Mouse (Mus musculus) limb, embryonic 14.5 days (tissue): ENCODE data around the gene Ctr9. TPM values are rescaled to one million over a fixed set of nuclear protein-coding genes. Genes with fewer than 3 reads are reported as not detected.

ENCODE experiments used
- ATAC-seq: fragments of 200-750 bp; cut with Nextera tagmentation; 2 replicates; pipeline ENCODE4 v1.8.0; 2017; ENCODE audit warnings: low read depth, moderate number of reproducible peaks, moderate TSS enrichment; ENCODE audit not compliant: low FRiP score
- DNase-seq: peaks from one replicate; pipeline ENCODE4 v3.0.0-alpha.2; 2015; ENCODE audit warnings: low spot score
- H3K27ac ChIP-seq: fragments of 300-500 bp; sonication (generic); replicated peaks from 2 replicates; pipeline ENCODE4 v1.5.1; 2014; ENCODE audit warnings: low read depth, mild to moderate bottlenecking, low read length, moderate library complexity, mixed read lengths
- H3K27me3 ChIP-seq: fragments of 300-500 bp; sonication (generic); 2 replicates; pipeline ENCODE4 v1.6.1; 2014; ENCODE audit warnings: low read length, mixed read lengths; ENCODE audit not compliant: control insufficient read depth, insufficient read depth
- H3K36me3 ChIP-seq: fragments of 300-500 bp; sonication (generic); 2 replicates; pipeline ENCODE4 v1.6.1; 2014; ENCODE audit warnings: mild to moderate bottlenecking, low read length, moderate library complexity, mixed read lengths; ENCODE audit not compliant: control insufficient read depth, insufficient read depth
- H3K4me1 ChIP-seq: fragments of 300-500 bp; sonication (generic); 2 replicates; pipeline ENCODE4 v1.6.1; 2014; ENCODE audit warnings: antibody characterized with exemption, low read length, mixed read lengths; ENCODE audit not compliant: control insufficient read depth, insufficient read depth
- H3K4me2 ChIP-seq: fragments of 300-500 bp; sonication (generic); replicated peaks from 2 replicates; pipeline ENCODE4 v1.6.1; 2014; ENCODE audit warnings: low read depth, mild to moderate bottlenecking, low read length, moderate library complexity; ENCODE audit not compliant: severe bottlenecking
- H3K4me3 ChIP-seq: fragments of 300-500 bp; sonication (generic); replicated peaks from 2 replicates; pipeline ENCODE4 v1.5.1; 2014; ENCODE audit warnings: low read length
- H3K9ac ChIP-seq: fragments of 300-500 bp; sonication (generic); 2 replicates; pipeline ENCODE4 v1.6.1; 2014; ENCODE audit warnings: mild to moderate bottlenecking, low read depth, low read length, moderate library complexity; ENCODE audit not compliant: severe bottlenecking
- H3K9me3 ChIP-seq: fragments of 300-500 bp; sonication (generic); 2 replicates; pipeline ENCODE4 v1.6.1; 2016; ENCODE audit warnings: low read length; ENCODE audit not compliant: control insufficient read depth
- POLR2A ChIP-seq: fragments of 200-500 bp; IDR thresholded peaks from 2 replicates; pipeline ENCODE4 v1.8.0; 2012; ENCODE audit warnings: inconsistent platforms, mild to moderate bottlenecking, moderate library complexity, borderline replicate concordance; ENCODE audit not compliant: insufficient read depth, insufficient read length; ENCODE audit errors: extremely low read depth
- WGBS: fragments of 180-500 bp; shearing (Covaris S2); extraction: QIAGEN DNeasy Blood & Tissue Kit; methylation state at CpG from one replicate; pipeline ENCODE4 v1.1.7; 2014; 5-methylcytosine and 5-hydroxymethylcytosine counted together
- polyA plus RNA-seq, 2 experiments: library from polyadenylated mRNA; depleted of rRNA in 1 of 2; stranded (reverse) in 1 of 2; unstranded in 1 of 2; fragments of >200 nt; fragmentation: Nextera tagmentation in 1 of 2; extraction: Ambion mirVana in 1 of 2; gene quantifications; 2 replicates each; pipeline versions ENCODE4 v1.2.1 to v1.2.3; 2012 to 2014

The Ctr9 gene
- polyA plus RNA-seq, 2 experiments, result 36.0 to 57.6 TPM

DNA sequence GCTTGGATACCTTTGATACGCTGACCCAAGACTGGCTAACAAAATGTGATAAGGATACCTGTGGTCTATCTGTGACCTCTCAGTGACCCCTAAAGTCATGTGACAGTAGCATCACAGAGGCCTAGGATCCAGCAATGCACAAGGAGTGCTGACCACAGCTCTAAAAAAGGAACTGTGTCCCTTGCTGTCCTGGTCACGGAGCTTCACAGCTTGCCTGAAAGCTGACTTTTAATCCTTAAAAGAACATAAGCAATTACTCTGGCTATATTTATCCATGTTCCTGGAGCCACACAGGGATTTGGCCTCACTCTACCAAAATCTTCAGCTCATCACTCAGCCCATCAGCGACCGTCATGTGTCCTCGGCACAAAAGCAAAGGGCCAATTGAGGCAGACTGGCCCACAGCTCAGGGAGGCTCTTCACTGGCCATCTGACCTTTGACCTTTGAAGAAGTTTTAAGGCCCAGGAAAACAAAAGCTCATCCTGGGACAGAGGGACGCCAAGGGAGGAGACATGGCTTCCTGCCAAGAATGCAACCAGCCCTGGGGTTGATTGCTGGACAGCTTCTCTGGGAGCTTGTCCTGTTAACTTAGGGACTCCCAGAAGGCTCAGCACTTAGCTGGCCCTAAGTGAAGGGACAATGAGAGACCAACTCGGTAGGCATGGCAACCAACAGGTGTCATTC is 43.0 kb upstream of the Ctr9 start:
- Histone ChIP-seq H3K9me3 (no peaks in the 10 kb centered on the region), H3K27me3 (no peaks in the 10 kb centered on the region), H3K36me3 (no peaks in the 10 kb centered on the region), H3K27ac (no peak overlapping the region), H3K4me1 (peaks cover 15% of the 10 kb centered on the region), H3K9ac (no peak overlapping the region), H3K4me2 (no peak overlapping the region), H3K4me3 (no peak overlapping the region)
- ATAC-seq, result no peak
- TF ChIP-seq POLR2A, result no peak
- 82% methylated on average over 7 of the region's 7 CpGs for WGBS
- no peak for DNase-seq

DNA sequence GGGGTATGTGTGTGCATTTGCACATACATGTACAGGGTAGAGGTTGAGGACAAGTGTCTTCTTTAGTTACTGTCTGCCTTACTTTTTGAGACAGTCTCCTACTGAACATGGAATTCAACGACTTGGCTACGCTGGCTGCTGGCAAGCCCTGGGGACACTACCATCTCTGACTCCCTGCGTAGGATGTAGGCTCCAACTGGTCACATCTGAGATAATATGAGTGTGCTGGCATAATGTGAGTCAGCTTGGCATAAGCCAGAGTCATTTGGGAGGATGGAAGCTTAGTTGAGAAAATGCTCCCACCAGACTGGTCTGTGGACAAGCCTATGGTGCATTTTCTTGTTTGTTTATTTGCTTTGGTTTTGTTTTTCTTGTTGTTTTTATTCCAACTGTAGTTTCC is 40.7 kb upstream of the Ctr9 start:
- no peak overlapping the region for H3K4me3 ChIP-seq
- no peak overlapping the region for H3K4me2 ChIP-seq
- no peaks in the 10 kb centered on the region for H3K27me3 ChIP-seq
- no peaks in the 10 kb centered on the region for H3K9me3 ChIP-seq
- H3K36me3 ChIP-seq, result no peaks in the 10 kb centered on the region
- H3K4me1 ChIP-seq, result peaks cover 8% of the 10 kb centered on the region; the same call in 1 of the 2 replicates
- TF ChIP-seq POLR2A, result no peak
- DNase-seq (no peak), ATAC-seq (no peak)
- 86% methylated on average over 3 of the region's 3 CpGs for WGBS
- H3K27ac ChIP-seq, result no peak overlapping the region
- no peak overlapping the region for H3K9ac ChIP-seq

DNA sequence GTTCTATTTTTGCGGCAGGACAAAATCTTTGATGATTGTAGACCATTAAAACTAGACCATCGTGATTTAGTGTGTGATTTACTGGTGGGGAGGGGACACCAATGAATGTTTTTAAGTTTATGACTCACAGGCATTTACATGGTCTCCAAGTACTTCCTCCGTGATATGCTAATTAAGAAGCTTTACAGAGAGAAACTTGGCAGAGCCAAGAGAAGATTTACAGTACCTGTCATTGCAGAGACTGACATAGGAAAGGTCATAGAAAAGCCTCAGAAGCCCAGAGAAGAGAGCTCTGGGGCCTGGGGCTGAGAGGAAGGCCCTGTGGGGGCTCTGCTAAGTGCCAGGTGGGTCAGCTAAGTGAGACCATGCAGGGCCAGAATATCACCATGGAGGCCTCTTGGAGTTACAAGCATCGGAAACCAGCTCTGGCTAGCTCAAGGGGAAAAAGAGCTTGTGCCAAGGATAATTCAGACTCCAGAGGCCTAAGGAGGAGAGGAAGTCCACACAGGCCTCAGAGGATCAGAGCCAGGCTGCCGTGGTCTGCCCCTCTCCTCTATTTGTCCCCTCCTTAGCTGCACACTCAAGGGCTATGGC is 39.4 kb upstream of the Ctr9 start:
- H3K27ac ChIP-seq, result no peak overlapping the region
- H3K4me3 ChIP-seq, result no peak overlapping the region
- H3K4me1 ChIP-seq, result peaks cover 8% of the 10 kb centered on the region; the same call in 1 of the 2 replicates
- ATAC-seq, result no peak
- no peaks in the 10 kb centered on the region for H3K9me3 ChIP-seq
- H3K36me3 ChIP-seq, result no peaks in the 10 kb centered on the region
- DNase-seq, result peak; percentile 18
- H3K9ac ChIP-seq, result no peak overlapping the region
- TF ChIP-seq POLR2A, result no peak
- H3K27me3 ChIP-seq, result no peaks in the 10 kb centered on the region
- 20% methylated on average over 5 of the region's 5 CpGs for WGBS
- H3K4me2 ChIP-seq, result no peak overlapping the region

GRCm38 (mm10) chr7:110990356-110991220 is 38.2 kb upstream of the Ctr9 start:
- no peaks in the 10 kb centered on the region for H3K36me3 ChIP-seq
- 50% methylated on average over 5 of the region's 5 CpGs for WGBS
- DNase-seq (no peak), ATAC-seq (no peak)
- no peak overlapping the region for H3K27ac ChIP-seq
- no peak overlapping the region for H3K4me3 ChIP-seq
- H3K27me3 ChIP-seq, result no peaks in the 10 kb centered on the region
- no peak for TF ChIP-seq POLR2A
- H3K9me3 ChIP-seq, result no peaks in the 10 kb centered on the region
- H3K9ac ChIP-seq, result no peak overlapping the region
- H3K4me2 ChIP-seq, result no peak overlapping the region
- H3K4me1 ChIP-seq, result peaks cover 8% of the 10 kb centered on the region; the same call in 1 of the 2 replicates

DNA sequence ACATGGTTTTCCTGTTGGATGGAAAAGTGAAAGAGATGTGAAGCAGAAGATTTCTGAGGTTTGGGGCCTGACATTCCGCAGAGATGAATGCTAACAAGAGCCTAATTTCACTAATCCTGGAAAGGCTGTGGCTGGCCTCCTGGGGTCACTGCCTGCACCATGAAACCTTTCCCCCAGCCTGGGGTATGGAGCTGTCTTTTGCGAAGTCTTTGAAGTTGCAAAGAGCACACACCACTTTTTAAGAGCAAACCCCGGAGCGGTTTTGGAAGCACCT is 37.6 kb upstream of the Ctr9 start:
- H3K4me2 ChIP-seq, result no peak overlapping the region
- no peaks in the 10 kb centered on the region for H3K27me3 ChIP-seq
- no peak overlapping the region for H3K4me3 ChIP-seq
- no peaks in the 10 kb centered on the region for H3K36me3 ChIP-seq
- no peak overlapping the region for H3K9ac ChIP-seq
- ATAC-seq, result no peak
- WGBS, result 35% methylated on average over 4 of the region's 4 CpGs
- H3K27ac ChIP-seq, result no peak overlapping the region
- TF ChIP-seq POLR2A, result no peak
- no peaks in the 10 kb centered on the region for H3K9me3 ChIP-seq
- DNase-seq, result no peak
- H3K4me1 ChIP-seq, result peaks cover 8% of the 10 kb centered on the region; the same call in 1 of the 2 replicates
